Mouse (Mus musculus): Measurements from ENCODE around the gene Cyp26b1. TPM values are rescaled to one million over a fixed set of nuclear protein-coding genes. Genes with fewer than 3 reads are reported as not detected.
A peak's percentile ranks its signal among the peaks of the same experiment; 100 is the strongest.
"Not testable (repeated sequence)": the region's sequence is repeated elsewhere in the genome, so short reads cannot be mapped to it uniquely, and the experiment has no call there.

Gene Cyp26b1
- polyA plus RNA-seq, 1 experiment = 4.1 TPM

- no peak overlapping the region for H3K4me3 ChIP-seq (replicated peaks; ENCODE audit: extremely low read depth, low read depth, low read length)
- no peak for DNase-seq
- TF ChIP-seq CTCF (IDR thresholded peaks at IDR 0.05; ENCODE audit: insufficient read depth, low read length) (no peak), POLR2A (IDR thresholded peaks at IDR 0.05; ENCODE audit: borderline replicate concordance, extremely low read depth, low read depth, low read length) (no peak)
- WGBS = 85% methylated on average over 1 of the region's 1 CpGs
- no peaks in the 10 kb centered on the region for H3K4me1 ChIP-seq (ENCODE audit: control insufficient read depth, insufficient read depth, low read length)
Measured at GRCm38 (mm10) chr6:84616586-84616985, 22.9 kb upstream of the Cyp26b1 start.

GRCm38 (mm10) chr6:84613561-84613960, 19.9 kb upstream of the Cyp26b1 start:
- TF ChIP-seq CTCF (IDR thresholded peaks at IDR 0.05; ENCODE audit: insufficient read depth, low read length) (no peak), POLR2A (IDR thresholded peaks at IDR 0.05; ENCODE audit: borderline replicate concordance, extremely low read depth, low read depth, low read length) (no peak)
- DNase-seq = no peak
- Histone ChIP-seq H3K4me1 (ENCODE audit: control insufficient read depth, insufficient read depth, low read length) (no peaks in the 10 kb centered on the region), H3K4me3 (replicated peaks; ENCODE audit: extremely low read depth, low read depth, low read length) (no peak overlapping the region)
- 85% methylated on average over 3 of the region's 3 CpGs for WGBS

DNA sequence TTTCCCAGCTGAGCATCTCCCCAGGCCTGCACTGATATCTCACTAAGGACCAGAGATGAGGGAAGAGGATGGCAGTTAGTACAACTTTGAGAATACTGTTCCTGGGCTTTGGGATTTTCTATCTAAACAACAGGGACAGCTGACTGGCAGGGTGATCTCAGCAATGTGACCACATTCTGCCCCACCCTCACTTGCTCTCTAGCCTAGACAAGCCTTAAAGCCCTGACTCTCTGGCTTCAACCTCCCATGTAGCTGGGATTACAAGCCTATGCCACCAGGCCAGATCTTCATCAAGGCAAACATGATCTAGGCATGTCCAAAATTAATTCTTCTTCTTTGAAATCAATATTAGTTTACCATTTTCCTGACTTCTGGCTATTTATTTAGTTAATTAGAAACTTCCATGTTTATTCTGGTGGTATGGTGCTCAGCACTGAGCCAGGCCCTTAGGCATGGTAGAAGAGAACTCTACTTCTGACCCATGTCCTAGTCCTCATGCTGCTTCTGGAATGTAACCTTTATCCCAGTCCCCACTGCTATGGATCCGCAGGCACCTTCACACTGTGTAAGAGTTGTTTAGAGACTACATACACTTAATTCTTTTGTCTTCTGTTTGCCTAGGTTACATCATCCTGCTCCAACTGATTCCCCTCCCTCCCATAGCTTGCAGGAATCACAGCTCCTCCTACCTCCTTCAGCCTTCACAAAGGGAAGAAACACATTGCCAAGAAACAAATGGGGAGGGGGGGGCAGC, 7.6 kb upstream of the Cyp26b1 start:
- no peaks in the 10 kb centered on the region for H3K4me1 ChIP-seq (ENCODE audit: control insufficient read depth, insufficient read depth, low read length)
- DNase-seq = no peak
- H3K4me3 ChIP-seq (replicated peaks; ENCODE audit: extremely low read depth, low read depth, low read length) = no peak overlapping the region
- TF ChIP-seq POLR2A (IDR thresholded peaks at IDR 0.05; ENCODE audit: borderline replicate concordance, extremely low read depth, low read depth, low read length) (no peak), CTCF (IDR thresholded peaks at IDR 0.05; ENCODE audit: insufficient read depth, low read length) (no peak)
- WGBS = 28% methylated on average over 1 of the region's 1 CpGs

DNA sequence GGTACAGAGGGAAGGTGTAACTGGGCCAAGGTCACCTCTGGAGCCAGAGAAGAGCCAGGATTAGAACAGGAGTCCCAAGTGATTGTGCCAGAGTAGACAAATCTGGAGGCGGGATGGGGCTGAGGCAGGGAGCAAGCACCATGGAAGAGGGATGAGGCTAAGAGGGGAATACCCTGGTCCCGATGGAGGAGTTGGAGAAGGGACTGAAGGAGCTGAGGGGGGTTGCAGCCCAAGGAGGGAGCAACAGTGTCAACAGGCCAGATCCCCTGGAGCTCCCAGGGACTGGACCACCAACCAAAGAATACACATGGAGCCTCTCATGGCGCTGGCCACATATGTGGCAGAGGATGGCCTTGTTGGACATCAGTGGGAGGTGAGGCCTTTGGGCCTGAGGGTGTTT, 5.6 kb upstream of the Cyp26b1 start:
- not testable (repeated sequence) for DNase-seq; H3K4me3 ChIP-seq (replicated peaks; ENCODE audit: extremely low read depth, low read depth, low read length); H3K4me1 ChIP-seq (ENCODE audit: control insufficient read depth, insufficient read depth, low read length)
- 84% methylated on average over 3 of the region's 3 CpGs for WGBS

- no peak for DNase-seq
Measured at GRCm38 (mm10) chr6:84598725-84599124, 5.0 kb upstream of the Cyp26b1 start.

DNA sequence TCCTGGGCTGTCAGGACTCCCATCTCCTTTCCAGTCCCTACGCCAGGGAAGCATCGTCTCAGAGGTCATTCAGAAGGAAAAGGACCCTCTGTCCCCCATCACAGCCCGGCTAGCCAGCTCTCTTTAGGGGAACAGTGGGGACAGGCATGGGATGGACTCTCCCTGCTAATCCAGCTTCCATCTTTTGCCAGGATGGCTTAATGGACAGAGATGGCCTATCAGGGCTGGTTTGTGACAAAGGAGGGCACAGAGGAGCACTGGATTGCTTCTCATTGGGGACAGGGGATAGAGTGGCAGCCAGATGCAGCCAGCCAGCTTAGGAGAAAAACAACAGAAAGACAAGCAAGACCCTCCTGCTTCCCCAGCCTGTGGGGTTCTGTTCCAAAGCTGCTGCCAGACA, 918 bp upstream of the Cyp26b1 start:
- DNase-seq = no peak
- Histone ChIP-seq H3K4me3 (replicated peaks; ENCODE audit: extremely low read depth, low read depth, low read length) (no peak overlapping the region), H3K4me1 (ENCODE audit: control insufficient read depth, insufficient read depth, low read length) (peaks cover 4% of the 10 kb centered on the region)
- no peak for TF ChIP-seq POLR2A (IDR thresholded peaks at IDR 0.05; ENCODE audit: borderline replicate concordance, extremely low read depth, low read depth, low read length)
- TF ChIP-seq CTCF (IDR thresholded peaks at IDR 0.05; ENCODE audit: insufficient read depth, low read length) = no peak
- WGBS = 80% methylated on average over 3 of the region's 3 CpGs

More at GRCm38 (mm10) chr6:84598725-84599124, 5.0 kb upstream of the Cyp26b1 start:
- WGBS = 71% methylated on average over 3 of the region's 3 CpGs
- H3K4me3 ChIP-seq (replicated peaks; ENCODE audit: extremely low read depth, low read depth, low read length) = no peak overlapping the region
- no peaks in the 10 kb centered on the region for H3K4me1 ChIP-seq (ENCODE audit: control insufficient read depth, insufficient read depth, low read length)
- TF ChIP-seq CTCF (IDR thresholded peaks at IDR 0.05; ENCODE audit: insufficient read depth, low read length) = no peak
- no peak for TF ChIP-seq POLR2A (IDR thresholded peaks at IDR 0.05; ENCODE audit: borderline replicate concordance, extremely low read depth, low read depth, low read length)

GRCm38 (mm10) chr6:84590961-84591745, 2.6 kb downstream of the Cyp26b1 start:
- no peak for DNase-seq
- TF ChIP-seq POLR2A (IDR thresholded peaks at IDR 0.05; ENCODE audit: borderline replicate concordance, extremely low read depth, low read depth, low read length) (no peak), CTCF (IDR thresholded peaks at IDR 0.05; ENCODE audit: insufficient read depth, low read length) (no peak)
- Histone ChIP-seq H3K4me1 (ENCODE audit: control insufficient read depth, insufficient read depth, low read length) (peaks cover 8% of the 10 kb centered on the region), H3K4me3 (replicated peaks; ENCODE audit: extremely low read depth, low read depth, low read length) (no peak overlapping the region)
- 51% methylated on average over 6 of the region's 6 CpGs for WGBS

DNA sequence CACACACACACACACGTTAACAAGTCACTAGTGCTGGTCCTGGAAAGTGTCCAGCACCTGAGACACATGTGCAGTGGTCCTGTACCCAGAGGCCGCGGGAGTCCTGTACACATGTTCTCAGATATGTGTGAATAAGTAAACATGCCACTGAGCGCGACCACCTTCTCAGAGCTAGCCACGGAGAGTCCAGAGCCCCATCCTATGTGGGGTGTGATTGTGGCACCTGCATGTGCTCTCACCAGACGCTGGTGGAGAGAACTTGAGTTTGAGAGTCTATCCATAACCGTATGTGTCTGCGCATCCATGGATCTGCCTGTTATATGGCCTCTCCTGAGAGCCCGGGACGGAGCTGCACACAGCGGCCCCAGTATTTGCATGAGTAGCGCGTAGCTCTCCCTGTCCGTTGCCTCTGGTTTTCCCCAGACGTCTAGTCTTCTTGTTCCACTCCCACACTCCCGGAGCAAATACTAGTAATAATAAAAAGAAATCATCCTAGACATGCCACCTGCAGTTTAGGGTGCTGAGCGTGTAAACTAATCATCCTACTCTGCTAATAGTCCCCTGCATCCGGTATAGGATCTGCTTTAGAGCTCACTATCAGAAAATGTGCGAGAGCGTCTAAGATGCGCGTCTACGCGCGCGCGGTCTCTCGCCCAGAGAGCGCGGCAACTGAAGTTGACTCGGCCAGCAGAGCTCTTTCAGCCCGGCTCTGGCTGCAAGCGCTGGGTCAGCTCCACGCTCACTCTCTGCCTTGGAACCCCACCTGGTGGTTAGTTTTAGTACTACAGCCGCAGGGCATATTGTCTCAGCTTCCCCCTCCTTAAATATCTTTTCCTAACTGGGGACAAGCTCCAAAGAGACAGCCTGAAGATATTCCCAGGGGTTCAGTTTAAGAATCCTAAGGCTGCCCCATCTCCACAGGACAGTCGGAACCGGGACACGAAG, 3.7 kb downstream of the Cyp26b1 start:
- DNase-seq = peak; percentile 85
- Histone ChIP-seq H3K4me1 (ENCODE audit: control insufficient read depth, insufficient read depth, low read length) (peaks cover 8% of the 10 kb centered on the region), H3K4me3 (replicated peaks; ENCODE audit: extremely low read depth, low read depth, low read length) (no peak overlapping the region)
- 6% methylated on average over 39 of the region's 39 CpGs for WGBS
- TF ChIP-seq POLR2A (IDR thresholded peaks at IDR 0.05; ENCODE audit: borderline replicate concordance, extremely low read depth, low read depth, low read length) (no peak), CTCF (IDR thresholded peaks at IDR 0.05; ENCODE audit: insufficient read depth, low read length) (peak; percentile 66)

Measured in lung, adult 2 months (tissue).